In the genomic region with DNA sequence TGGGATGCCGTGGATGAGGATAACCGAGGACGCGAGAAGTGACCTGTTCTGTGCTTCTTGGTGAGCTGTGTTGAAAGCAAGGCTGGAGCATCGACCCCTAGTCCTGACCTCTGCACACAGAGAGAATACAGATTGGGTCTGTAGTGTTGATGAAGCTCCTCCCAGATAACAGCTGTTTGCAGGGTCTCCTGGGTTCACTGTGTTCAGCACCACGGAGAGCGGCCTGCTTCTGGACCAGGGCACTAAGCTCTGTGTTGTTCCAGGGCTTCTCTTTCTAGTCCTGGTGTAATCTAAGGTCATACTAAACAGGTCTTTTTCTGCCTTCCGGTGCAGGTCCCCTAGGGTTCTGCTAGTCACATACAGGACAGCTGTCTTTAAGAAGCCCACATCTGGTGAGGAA, we compare ENCODE assay signal across 9 mouse cellular contexts. TPM values are rescaled to one million over a fixed set of nuclear protein-coding genes. Genes with fewer than 3 reads are reported as not detected.
DNase-seq lines count a peak whose midpoint lies in the region; ATAC-seq lines count a peak whose summit lies in the region.
"Had no signal": no experiment of that assay in that cellular context is flagged by ENCODE, and none has a peak within 500 bp of the region (broad histone marks: within the 10 kb centered on the region; RNA-seq: fewer than 3 reads in every experiment).

No protein-coding gene starts in this region.

- H3K9me3 ChIP-seq in forebrain, embryonic 11.5 days (ENCODE audit: control insufficient read depth, low read length) = no peaks in the 10 kb centered on the region
- H3K9me3 ChIP-seq in forebrain, embryonic 13.5 days (replicated peaks) = no peaks in the 10 kb centered on the region
- no peaks in the 10 kb centered on the region for H3K9me3 ChIP-seq in liver, embryonic 12.5 days (replicated peaks)

- H3K4me1 ChIP-seq in forebrain, embryonic 11.5 days (replicated peaks; ENCODE audit: control insufficient read depth, insufficient read depth, low read length) = peaks cover 9% of the 10 kb centered on the region
- H3K4me1 ChIP-seq in forebrain, embryonic 13.5 days = peaks cover 15% of the 10 kb centered on the region
- H3K4me1 ChIP-seq in liver, embryonic 12.5 days = no peaks in the 10 kb centered on the region

- no peak for ATAC-seq in forebrain, embryonic 11.5 days (replicated peaks; ENCODE audit: low FRiP score)
- no peak for ATAC-seq in forebrain, embryonic 13.5 days
- ATAC-seq in liver, embryonic 12.5 days = no peak

- H3K9ac ChIP-seq in forebrain, embryonic 11.5 days (ENCODE audit: low read length) = no peak overlapping the region
- H3K9ac ChIP-seq in forebrain, embryonic 13.5 days = no peak overlapping the region
- no peak overlapping the region for H3K9ac ChIP-seq in liver, embryonic 12.5 days

- H3K27ac ChIP-seq in forebrain, embryonic 11.5 days (ENCODE audit: low read depth, low read length) = no peak overlapping the region
- no peak overlapping the region for H3K27ac ChIP-seq in forebrain, embryonic 13.5 days
- no peak overlapping the region for H3K27ac ChIP-seq in liver, embryonic 12.5 days
- H3K27ac ChIP-seq: left cerebral cortex, adult 2 months had no signal

- WGBS in forebrain, embryonic 11.5 days = 45% methylated on average over 8 of the region's 8 CpGs
- 59% methylated on average over 8 of the region's 8 CpGs for WGBS in forebrain, embryonic 13.5 days
- WGBS in liver, embryonic 12.5 days (ENCODE audit: insufficient replicate concordance) = 43% methylated on average over 8 of the region's 8 CpGs

- peak; percentile 79 for DNase-seq in forebrain, embryonic 11.5 days (ENCODE audit: low spot score)
- DNase-seq in liver = peak; percentile 54
- DNase-seq in adrenal gland, postnatal 10 days = peak; percentile 73
- DNase-seq in ovary, adult 18-20 months (ENCODE audit: low spot score) = peak; percentile 12
- no peak for DNase-seq in right cerebral cortex, postnatal 14 days
- no peak for DNase-seq in right cerebral cortex, adult 18-20 months

- no peak overlapping the region for H3K4me3 ChIP-seq in forebrain, embryonic 11.5 days (ENCODE audit: low read depth, low read length)
- H3K4me3 ChIP-seq in forebrain, embryonic 13.5 days = no peak overlapping the region
- H3K4me3 ChIP-seq in liver, embryonic 12.5 days = no peak overlapping the region
- H3K4me3 ChIP-seq: left cerebral cortex, adult 2 months had no signal

- H3K36me3 ChIP-seq in forebrain, embryonic 11.5 days (ENCODE audit: control insufficient read depth, insufficient read depth, low read length) = no peaks in the 10 kb centered on the region
- no peaks in the 10 kb centered on the region for H3K36me3 ChIP-seq in forebrain, embryonic 13.5 days (ENCODE audit: poor library complexity, severe bottlenecking)
- H3K36me3 ChIP-seq in liver, embryonic 12.5 days = no peaks in the 10 kb centered on the region

- H3K27me3 ChIP-seq in forebrain, embryonic 11.5 days (ENCODE audit: control insufficient read depth, insufficient read depth, low read length) = peaks cover 14% of the 10 kb centered on the region
- peaks cover 26% of the 10 kb centered on the region for H3K27me3 ChIP-seq in forebrain, embryonic 13.5 days
- peaks cover 16% of the 10 kb centered on the region for H3K27me3 ChIP-seq in liver, embryonic 12.5 days (replicated peaks)

- H3K4me2 ChIP-seq in forebrain, embryonic 11.5 days (ENCODE audit: low read depth, low read length, severe bottlenecking) = no peak overlapping the region
- H3K4me2 ChIP-seq in forebrain, embryonic 13.5 days = no peak overlapping the region
- H3K4me2 ChIP-seq in liver, embryonic 12.5 days = no peak overlapping the region

RNA-seq across cellular contexts. Expression of a gene that starts 12.4 kb away (rescaled TPM):
- polyA plus RNA-seq in forebrain, embryonic 11.5 days (2014; fragmentation: Nextera tagmentation; extraction: Ambion mirVana) = 2.0 and 2.7 TPM in 2 replicates
- polyA plus RNA-seq in forebrain, embryonic 13.5 days (2015; fragmentation: Nextera tagmentation; extraction: Ambion mirVana) = 4.7 and 4.9 TPM in 2 replicates
- polyA plus RNA-seq in liver, embryonic 12.5 days (2016; fragmentation: Nextera tagmentation; extraction: Ambion mirVana) = 0.01 TPM in 1 of 2 replicates, not detected in the other
- total RNA-seq in adrenal gland, postnatal 10 days (2021) = under 1 TPM; 0.15 to 0.21 TPM

Comparison
In these comparisons a context has a peak if more than half of its experiments do, and no peak if none do; other contexts are left out.
1. DNase-seq: peak in forebrain, embryonic 11.5 days (single experiment), liver (single experiment), adrenal gland, postnatal 10 days (single experiment) and ovary, adult 18-20 months (single experiment); none in right cerebral cortex, postnatal 14 days (single experiment) and right cerebral cortex, adult 18-20 months (single experiment).